Mouse (Mus musculus): ENCODE data around the gene Fancl. TPM values are rescaled to one million over a fixed set of nuclear protein-coding genes. Genes with fewer than 3 reads are reported as not detected.

Fancl gene
- polyA plus RNA-seq, 1 experiment from 2014 or later: 24.6 TPM

GRCm38 (mm10) chr11:26454081-26454480, 68.1 kb downstream of the Fancl start:
- ATAC-seq: no peak
- Histone ChIP-seq H3K4me3 (ENCODE audit: low read length) (no peak overlapping the region), H3K4me2 (ENCODE audit: low read depth, low read length) (no peak overlapping the region), H3K36me3 (ENCODE audit: control insufficient read depth, insufficient read depth, low read length) (no peaks in the 10 kb centered on the region), H3K4me1 (ENCODE audit: control insufficient read depth, insufficient read depth, low read length) (no peaks in the 10 kb centered on the region), H3K27me3 (replicated peaks; ENCODE audit: control insufficient read depth, insufficient read depth, low read length) (no peaks in the 10 kb centered on the region), H3K9ac (ENCODE audit: low read depth, low read length) (no peak overlapping the region), H3K27ac (ENCODE audit: low read length) (no peak overlapping the region), H3K9me3 (ENCODE audit: control insufficient read depth, low read length) (no peaks in the 10 kb centered on the region)
- 87% methylated on average over 4 of the region's 4 CpGs for WGBS

DNA sequence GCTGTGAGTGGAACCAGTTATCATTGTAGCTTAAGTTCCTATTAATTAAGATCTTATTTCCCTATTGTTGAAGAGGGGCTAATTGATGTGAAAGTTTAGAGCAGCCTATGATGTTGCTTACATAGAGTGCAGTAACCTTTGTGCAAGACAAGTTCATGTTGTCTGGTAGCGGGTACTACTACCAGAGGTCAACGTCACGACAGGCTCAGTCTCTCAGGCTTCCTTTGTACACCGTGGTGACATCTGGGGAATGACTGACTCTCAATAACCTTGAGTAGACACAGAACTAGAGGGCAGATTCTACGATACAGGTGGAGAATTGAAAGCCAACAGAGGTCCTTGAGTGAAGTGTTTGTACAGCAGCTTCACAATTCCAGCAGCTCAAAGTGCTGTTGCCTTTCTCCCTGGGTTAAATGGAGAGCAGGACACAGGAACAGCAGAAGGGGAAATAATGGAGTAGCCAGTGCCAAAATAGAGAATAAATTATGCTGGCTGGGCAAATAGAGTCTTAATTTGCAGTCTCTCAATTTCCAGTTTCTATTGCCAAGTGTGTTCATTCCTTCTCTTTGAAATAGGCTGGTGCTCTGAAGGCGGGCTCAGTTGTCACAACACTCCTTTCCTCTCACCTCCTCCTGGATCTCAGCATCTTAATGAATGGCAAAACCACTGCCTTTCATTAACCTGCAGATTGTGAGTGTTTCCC, 91.3 kb downstream of the Fancl start:
- Histone ChIP-seq H3K27me3 (replicated peaks; ENCODE audit: control insufficient read depth, insufficient read depth, low read length) (no peaks in the 10 kb centered on the region), H3K36me3 (ENCODE audit: control insufficient read depth, insufficient read depth, low read length) (peaks cover 3% of the 10 kb centered on the region; the same call in 1 of the 2 replicates), H3K4me3 (ENCODE audit: low read length) (no peak overlapping the region), H3K9ac (ENCODE audit: low read depth, low read length) (no peak overlapping the region), H3K27ac (ENCODE audit: low read length) (no peak overlapping the region), H3K4me2 (ENCODE audit: low read depth, low read length) (no peak overlapping the region), H3K9me3 (ENCODE audit: control insufficient read depth, low read length) (no peaks in the 10 kb centered on the region), H3K4me1 (ENCODE audit: control insufficient read depth, insufficient read depth, low read length) (no peaks in the 10 kb centered on the region)
- 83% methylated on average over 6 of the region's 6 CpGs for WGBS
- ATAC-seq: no peak

GRCm38 (mm10) chr11:26481691-26482242, 95.8 kb downstream of the Fancl start:
- 85% methylated on average over 3 of the region's 3 CpGs for WGBS
- Histone ChIP-seq H3K9ac (ENCODE audit: low read depth, low read length) (no peak overlapping the region), H3K4me2 (ENCODE audit: low read depth, low read length) (no peak overlapping the region), H3K36me3 (ENCODE audit: control insufficient read depth, insufficient read depth, low read length) (no peaks in the 10 kb centered on the region), H3K27me3 (replicated peaks; ENCODE audit: control insufficient read depth, insufficient read depth, low read length) (no peaks in the 10 kb centered on the region), H3K4me3 (ENCODE audit: low read length) (no peak overlapping the region), H3K4me1 (ENCODE audit: control insufficient read depth, insufficient read depth, low read length) (no peaks in the 10 kb centered on the region), H3K9me3 (ENCODE audit: control insufficient read depth, low read length) (no peaks in the 10 kb centered on the region), H3K27ac (ENCODE audit: low read length) (no peak overlapping the region)
- no peak for ATAC-seq

DNA sequence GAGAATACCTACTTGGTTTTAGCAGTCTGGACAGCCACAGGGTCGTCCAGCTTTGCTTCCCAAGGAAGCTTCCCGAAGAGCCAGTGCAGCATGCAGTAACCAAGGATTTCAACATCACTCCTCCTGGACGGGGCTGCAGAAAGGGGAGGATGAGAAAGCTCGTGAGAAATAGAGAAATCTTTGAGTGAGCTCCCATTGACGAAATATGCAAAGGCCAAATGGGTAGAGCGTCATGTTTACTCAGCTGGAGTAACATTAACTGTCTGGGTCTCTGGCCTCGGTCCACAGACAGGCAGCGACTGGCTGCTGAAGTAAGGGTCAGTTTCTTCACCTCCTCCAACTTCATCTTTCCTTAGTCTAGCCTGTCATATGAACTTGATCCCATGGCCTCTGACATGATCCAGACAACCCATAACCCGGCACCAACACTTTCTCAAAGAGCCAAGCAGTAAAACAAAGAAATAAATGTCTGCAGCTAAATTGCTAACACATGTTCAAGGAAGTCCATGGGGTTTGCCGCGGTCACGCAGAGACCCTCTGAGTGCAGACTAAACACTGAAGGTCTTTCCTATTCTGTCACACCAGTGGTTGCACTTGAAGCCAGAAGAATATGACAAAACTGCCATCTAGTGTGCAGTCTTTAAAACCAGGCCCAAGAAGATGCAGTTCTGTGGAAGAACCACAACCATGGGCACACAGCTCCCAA, 104.0 kb downstream of the Fancl start:
- Histone ChIP-seq H3K36me3 (ENCODE audit: control insufficient read depth, insufficient read depth, low read length) (no peaks in the 10 kb centered on the region), H3K4me3 (ENCODE audit: low read length) (no peak overlapping the region), H3K9ac (ENCODE audit: low read depth, low read length) (no peak overlapping the region), H3K27ac (ENCODE audit: low read length) (0 out of 2 replicates have a peak overlapping the region, but pooled peaks have one; percentile 7), H3K27me3 (replicated peaks; ENCODE audit: control insufficient read depth, insufficient read depth, low read length) (no peaks in the 10 kb centered on the region), H3K4me2 (ENCODE audit: low read depth, low read length) (no peak overlapping the region), H3K9me3 (ENCODE audit: control insufficient read depth, low read length) (no peaks in the 10 kb centered on the region), H3K4me1 (ENCODE audit: control insufficient read depth, insufficient read depth, low read length) (0 out of 2 replicates have a peak, but pooled peaks cover 2% of the 10 kb centered on the region)
- peak; percentile 80 for ATAC-seq
- 31% methylated on average over 12 of the region's 12 CpGs for whole genome bisulfite sequencing

DNA sequence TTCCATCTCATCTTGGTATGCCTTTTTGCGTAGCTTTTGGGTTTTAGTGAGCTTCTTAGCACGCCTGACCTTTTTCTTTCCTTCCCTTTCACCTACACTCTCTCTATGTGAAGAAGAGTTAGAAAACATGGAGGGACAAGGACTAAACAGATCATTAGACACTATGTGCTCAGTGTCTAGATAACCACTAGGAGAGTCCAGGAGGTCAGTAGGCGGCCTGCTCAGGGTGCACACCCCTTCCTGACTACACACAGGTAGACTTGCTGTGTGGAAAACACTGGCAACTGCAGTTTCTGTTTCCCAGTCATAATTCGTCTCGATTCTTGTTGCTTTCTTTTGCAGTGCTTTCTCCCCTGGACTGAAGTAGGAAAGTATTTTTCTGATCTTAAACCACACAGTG, 110.0 kb downstream of the Fancl start:
- H3K27ac ChIP-seq (ENCODE audit: low read length): no peak overlapping the region
- 86% methylated on average over 5 of the region's 5 CpGs for whole genome bisulfite sequencing
- H3K4me3 ChIP-seq (ENCODE audit: low read length): no peak overlapping the region
- H3K9ac ChIP-seq (ENCODE audit: low read depth, low read length): no peak overlapping the region
- H3K27me3 ChIP-seq (replicated peaks; ENCODE audit: control insufficient read depth, insufficient read depth, low read length): no peaks in the 10 kb centered on the region
- ATAC-seq: no peak
- no peak overlapping the region for H3K4me2 ChIP-seq (ENCODE audit: low read depth, low read length)
- no peaks in the 10 kb centered on the region for H3K36me3 ChIP-seq (ENCODE audit: control insufficient read depth, insufficient read depth, low read length)
- no peaks in the 10 kb centered on the region for H3K4me1 ChIP-seq (ENCODE audit: control insufficient read depth, insufficient read depth, low read length)
- H3K9me3 ChIP-seq (ENCODE audit: control insufficient read depth, low read length): no peaks in the 10 kb centered on the region

DNA sequence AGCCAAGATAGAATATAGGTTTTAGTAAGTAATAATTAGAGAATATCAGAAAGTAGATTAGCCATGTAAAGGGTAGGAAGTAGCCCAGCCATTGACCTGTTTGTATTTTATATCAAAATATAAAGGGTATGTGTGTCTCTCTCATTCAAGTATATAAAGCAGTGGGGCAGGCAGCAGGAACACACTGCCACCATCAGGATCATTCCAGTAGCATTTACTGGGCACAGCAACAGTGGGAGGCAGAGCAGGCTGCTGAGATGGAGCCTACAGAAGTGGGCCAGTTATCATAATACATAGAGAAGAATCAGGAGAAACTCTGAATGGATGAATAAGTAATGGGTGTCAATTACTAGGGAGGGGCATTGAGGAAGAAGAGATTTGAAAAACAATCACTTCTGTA, 127.7 kb downstream of the Fancl start:
- H3K27me3 ChIP-seq (replicated peaks; ENCODE audit: control insufficient read depth, insufficient read depth, low read length): no peaks in the 10 kb centered on the region
- no peak overlapping the region for H3K4me3 ChIP-seq (ENCODE audit: low read length)
- H3K4me2 ChIP-seq (ENCODE audit: low read depth, low read length): no peak overlapping the region
- no peak overlapping the region for H3K9ac ChIP-seq (ENCODE audit: low read depth, low read length)
- no peak overlapping the region for H3K27ac ChIP-seq (ENCODE audit: low read length)
- no peaks in the 10 kb centered on the region for H3K9me3 ChIP-seq (ENCODE audit: control insufficient read depth, low read length)
- no peaks in the 10 kb centered on the region for H3K36me3 ChIP-seq (ENCODE audit: control insufficient read depth, insufficient read depth, low read length)
- H3K4me1 ChIP-seq (ENCODE audit: control insufficient read depth, insufficient read depth, low read length): no peaks in the 10 kb centered on the region
- no peak for ATAC-seq

DNA sequence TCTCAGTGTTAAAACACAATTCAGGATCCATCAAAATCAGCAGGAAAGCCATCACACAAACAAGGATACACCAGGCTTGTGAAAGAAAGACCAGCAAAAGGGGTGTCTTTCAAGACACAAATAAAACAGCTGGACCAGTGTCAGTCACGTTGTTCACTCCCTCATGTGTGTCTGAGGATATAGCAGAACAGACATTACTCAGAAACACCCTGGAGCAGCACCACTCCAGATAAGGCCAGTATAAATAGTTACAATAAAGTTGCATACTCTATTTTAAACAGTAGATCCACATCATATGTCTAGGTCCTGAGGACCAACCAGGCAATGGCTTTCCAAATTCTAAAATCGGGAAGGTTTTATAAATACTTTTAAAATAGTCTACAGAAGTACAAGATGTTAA, 130.2 kb downstream of the Fancl start:
- no peak overlapping the region for H3K4me2 ChIP-seq (ENCODE audit: low read depth, low read length)
- no peak for ATAC-seq
- no peaks in the 10 kb centered on the region for H3K9me3 ChIP-seq (ENCODE audit: control insufficient read depth, low read length)
- no peak overlapping the region for H3K9ac ChIP-seq (ENCODE audit: low read depth, low read length)
- H3K27me3 ChIP-seq (replicated peaks; ENCODE audit: control insufficient read depth, insufficient read depth, low read length): no peaks in the 10 kb centered on the region
- no peaks in the 10 kb centered on the region for H3K36me3 ChIP-seq (ENCODE audit: control insufficient read depth, insufficient read depth, low read length)
- no peaks in the 10 kb centered on the region for H3K4me1 ChIP-seq (ENCODE audit: control insufficient read depth, insufficient read depth, low read length)
- H3K4me3 ChIP-seq (ENCODE audit: low read length): no peak overlapping the region
- no peak overlapping the region for H3K27ac ChIP-seq (ENCODE audit: low read length)
- 70% methylated on average over 2 of the region's 2 CpGs for WGBS

- H3K27me3 ChIP-seq (replicated peaks; ENCODE audit: control insufficient read depth, insufficient read depth, low read length): no peaks in the 10 kb centered on the region
- no peaks in the 10 kb centered on the region for H3K36me3 ChIP-seq (ENCODE audit: control insufficient read depth, insufficient read depth, low read length)
- no peak overlapping the region for H3K27ac ChIP-seq (ENCODE audit: low read length)
- H3K4me2 ChIP-seq (ENCODE audit: low read depth, low read length): no peak overlapping the region
- WGBS: 82% methylated on average over 3 of the region's 3 CpGs
- no peak overlapping the region for H3K9ac ChIP-seq (ENCODE audit: low read depth, low read length)
- no peaks in the 10 kb centered on the region for H3K9me3 ChIP-seq (ENCODE audit: control insufficient read depth, low read length)
- no peak for ATAC-seq
- H3K4me3 ChIP-seq (ENCODE audit: low read length): no peak overlapping the region
- no peaks in the 10 kb centered on the region for H3K4me1 ChIP-seq (ENCODE audit: control insufficient read depth, insufficient read depth, low read length)
Observed at GRCm38 (mm10) chr11:26518991-26519390, 133.1 kb downstream of the Fancl start.

All from intestine, embryonic 16.5 days (tissue).